8 mouse cellular contexts compared by ENCODE assay signal in genomic region chr5:23711671-23712129, GRCm38 (mm10). TPM values are rescaled to one million over a fixed set of nuclear protein-coding genes. Genes with fewer than 3 reads are reported as not detected.
DNase-seq lines count a peak whose midpoint lies in the region; ATAC-seq and TF ChIP-seq lines count a peak whose summit lies in the region.
"Not testable (repeated sequence)": the region's sequence is repeated elsewhere in the genome, so short reads cannot be mapped to it uniquely, and the experiment has no call there.

No protein-coding gene starts in this region.

- H3K9me3 ChIP-seq in embryonic facial prominence, embryonic 14.5 days (ENCODE audit: control insufficient read depth, low read length) = peaks cover 32% of the 10 kb centered on the region
- peaks cover 29% of the 10 kb centered on the region for H3K9me3 ChIP-seq in heart, embryonic 12.5 days (replicated peaks)

- not testable (repeated sequence) for H3K4me1 ChIP-seq in embryonic facial prominence, embryonic 14.5 days (ENCODE audit: control insufficient read depth, insufficient read depth, low read length); heart, embryonic 12.5 days (replicated peaks); kidney, adult 2 months (ENCODE audit: control insufficient read depth, insufficient read depth, low read length)

- ATAC-seq in embryonic facial prominence, embryonic 14.5 days (ENCODE audit: low read depth); heart, embryonic 12.5 days (ENCODE audit: insufficient number of reproducible peaks, low FRiP score): not testable (repeated sequence)

- H3K36me3 ChIP-seq in embryonic facial prominence, embryonic 14.5 days (ENCODE audit: control insufficient read depth, insufficient read depth, low read length) = peaks cover 37% of the 10 kb centered on the region
- H3K36me3 ChIP-seq in heart, embryonic 12.5 days = peaks cover 40% of the 10 kb centered on the region
- not testable (repeated sequence) for H3K36me3 ChIP-seq in kidney, adult 2 months (ENCODE audit: control insufficient read depth, insufficient read depth, low read length)

- TF ChIP-seq CTCF in kidney, adult 2 months (conservative IDR thresholded peaks at IDR 0.05; ENCODE audit: insufficient read depth, insufficient read length, low read depth, low read length) = not testable (repeated sequence)

- H3K9ac ChIP-seq in embryonic facial prominence, embryonic 14.5 days (ENCODE audit: low read depth, low read length) = peak overlapping the region; percentile 79
- peak overlapping the region; percentile 93 for H3K9ac ChIP-seq in heart, embryonic 12.5 days

- TF ChIP-seq POLR2A in kidney, adult 2 months (IDR thresholded peaks at IDR 0.05; ENCODE audit: low read depth, low read length) = not testable (repeated sequence)

- H3K4me3 ChIP-seq in embryonic facial prominence, embryonic 14.5 days (ENCODE audit: low read depth, low read length) = peak overlapping the region; percentile 72
- peak overlapping the region; percentile 87 for H3K4me3 ChIP-seq in heart, embryonic 12.5 days
- peak overlapping the region; percentile 97 for H3K4me3 ChIP-seq in kidney, adult 2 months (ENCODE audit: insufficient read depth, low read depth, low read length)

- H3K27me3 ChIP-seq in embryonic facial prominence, embryonic 14.5 days (replicated peaks; ENCODE audit: control insufficient read depth, insufficient read depth, low read length); heart, embryonic 12.5 days (replicated peaks); kidney, adult 2 months (replicated peaks; ENCODE audit: control insufficient read depth, insufficient read depth, low read length): not testable (repeated sequence)

- intact Hi-C loops in left cerebral cortex, postnatal 14 days (cut with DNase I) = not testable (repeated sequence)

- H3K4me2 ChIP-seq in embryonic facial prominence, embryonic 14.5 days (ENCODE audit: low read depth, low read length) = peak overlapping the region; percentile 71
- peak overlapping the region; percentile 76 for H3K4me2 ChIP-seq in heart, embryonic 12.5 days

- 53% methylated on average over 6 of the region's 6 CpGs for WGBS in embryonic facial prominence, embryonic 14.5 days
- 52% methylated on average over 6 of the region's 6 CpGs for WGBS in heart, embryonic 12.5 days
- WGBS in kidney, adult 2 months = 24% methylated on average over 6 of the region's 6 CpGs

- peak; percentile 62 for DNase-seq in A20 (ENCODE audit: low read depth, low spot score)
- DNase-seq in adrenal gland, adult 8-10 months = peak; percentile 10
- not testable (repeated sequence) for DNase-seq in embryonic facial prominence, embryonic 14.5 days (ENCODE audit: low spot score)
- peak; percentile 54 for DNase-seq in kidney, adult 2 months
- DNase-seq in left cerebral cortex, postnatal 14 days (ENCODE audit: low spot score in 2 of 2) = peak; percentile 43 to 62
- DNase-seq in lung, postnatal 14 days = peak; percentile 26
- peak; percentile 35 for DNase-seq in retina, embryonic 14.5 days (ENCODE audit: low spot score)

- H3K27ac ChIP-seq in embryonic facial prominence, embryonic 14.5 days (replicated peaks; ENCODE audit: low read depth, low read length) = peak overlapping the region; percentile 76; the same call in 1 of the 2 replicates
- H3K27ac ChIP-seq in heart, embryonic 12.5 days (ENCODE audit: poor library complexity, severe bottlenecking) = peak overlapping the region; percentile 67
- not testable (repeated sequence) for H3K27ac ChIP-seq in kidney, adult 2 months (ENCODE audit: insufficient read depth, low read depth, low read length)

RNA-seq across cellular contexts. Expression of gene Srpk2, which starts 27.3 kb away (rescaled TPM):
- total RNA-seq in adrenal gland, adult 8-10 months (2022) = 10 to 100 TPM; 59.9 to 75.7 (median 66.8) TPM
- 51.2 and 57.3 TPM in 2 replicates for polyA plus RNA-seq in embryonic facial prominence, embryonic 14.5 days (2014; fragmentation: Nextera tagmentation; extraction: Ambion mirVana)
- polyA plus RNA-seq in heart, embryonic 12.5 days (2016; fragmentation: Nextera tagmentation; extraction: Ambion mirVana) = 48.0 and 50.1 TPM in 2 replicates
- polyA plus RNA-seq in kidney, adult 2 months (2012; rRNA removed) = 6.2 and 6.6 TPM in 2 replicates
- total RNA-seq in left cerebral cortex, postnatal 14 days (2021) = 100 to 1,000 TPM; 182 to 186 TPM
